Comparison of ENCODE assay signal across 16 mouse cellular contexts in genomic region chr12:53852432-53852831, GRCm38 (mm10).
DNase-seq lines count a peak whose midpoint lies in the region.
"Had no signal": no experiment of that assay in that cellular context is flagged by ENCODE, and none has a peak within 500 bp of the region (broad histone marks: within the 10 kb centered on the region; RNA-seq: fewer than 3 reads in every experiment).

No protein-coding gene starts in this region.

- DNase-seq in cerebellum, postnatal 10 days: peak; percentile 53 to 68
- no peak for DNase-seq in cerebellum, adult 9-11 months
- peak; percentile 55 to 56 for DNase-seq in cerebellum, postnatal 14 days
- DNase-seq in cerebellum, postnatal 4 days (ENCODE audit: low spot score in 2 of 2): no peak
- DNase-seq in heart, adult 11 months: peak; percentile 44
- no peak for DNase-seq in heart, postnatal 10 days
- DNase-seq: adrenal gland, adult 2 months; adrenal gland, adult 8-10 months; adrenal gland, postnatal 10 days; adrenal gland, postnatal 14 days; adrenal gland, postnatal 25 days; adrenal gland, postnatal 36 days; B cell, adult 2 months; cerebellum, adult 11 months; cerebellum, adult 11-12 months; cerebellum, adult 18-20 months had no signal

- intact Hi-C loops in heart, postnatal 10 days (cut with DNase I): no loop called here

Comparison
In these comparisons a context has a peak if more than half of its experiments do, and no peak if none do; other contexts are left out.
1. DNase-seq: peak in cerebellum, postnatal 10 days (2 of 2), cerebellum, postnatal 14 days (2 of 2) and heart, adult 11 months (single experiment); none in cerebellum, adult 9-11 months (single experiment), cerebellum, postnatal 4 days (0 of 2) and heart, postnatal 10 days (0 of 2).